Mouse (Mus musculus) kidney, adult 8-10 months (tissue): ENCODE measurements around the gene Trappc10.
A peak's percentile ranks its signal among the peaks of the same experiment; 100 is the strongest.

Experiments used
- DNase-seq, 2 experiments: peaks; one replicate each; pipeline ENCODE4 v3.0.0; 2022

Gene Trappc10

DNA sequence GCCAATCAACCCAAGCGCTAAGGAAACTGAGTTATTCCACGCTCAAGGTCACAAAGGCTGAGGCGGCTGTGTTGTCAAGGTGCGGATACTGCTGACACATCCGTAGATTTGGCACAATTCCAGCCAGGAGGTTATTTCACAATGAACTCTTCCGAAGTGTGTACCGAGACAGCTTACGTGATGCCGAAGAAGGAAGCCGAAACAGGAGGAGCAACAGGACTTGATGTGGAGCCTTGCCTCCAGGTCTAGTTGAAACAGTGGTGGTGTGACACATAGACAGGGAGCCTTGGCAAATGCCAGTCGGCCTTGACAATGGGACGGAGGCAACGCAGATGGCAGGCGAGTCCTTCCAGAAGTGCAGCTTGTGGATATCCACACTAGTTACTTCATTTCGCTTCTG is 86.4 kb downstream of the Trappc10 start:
- peak; percentile 44 to 62 for DNase-seq

DNA sequence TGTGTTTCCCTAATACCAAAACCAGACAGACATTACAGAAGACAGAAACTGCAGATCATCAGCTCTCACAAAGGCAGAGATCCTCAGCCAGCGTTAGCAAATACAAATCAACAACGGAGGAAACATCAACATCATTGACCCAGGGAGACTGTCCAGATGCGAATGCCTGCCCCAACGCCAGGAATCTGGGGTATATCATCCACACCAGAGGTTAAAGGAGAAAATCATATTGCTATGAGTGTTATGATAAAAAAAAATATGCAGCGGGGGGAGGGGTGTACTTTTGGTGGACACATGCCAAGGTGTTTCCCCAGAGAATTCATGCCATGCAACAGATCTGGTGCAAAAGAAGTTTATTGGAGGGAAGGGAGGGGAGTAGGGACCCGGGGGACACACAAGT is 87.5 kb downstream of the Trappc10 start:
- DNase-seq: no peak

DNA sequence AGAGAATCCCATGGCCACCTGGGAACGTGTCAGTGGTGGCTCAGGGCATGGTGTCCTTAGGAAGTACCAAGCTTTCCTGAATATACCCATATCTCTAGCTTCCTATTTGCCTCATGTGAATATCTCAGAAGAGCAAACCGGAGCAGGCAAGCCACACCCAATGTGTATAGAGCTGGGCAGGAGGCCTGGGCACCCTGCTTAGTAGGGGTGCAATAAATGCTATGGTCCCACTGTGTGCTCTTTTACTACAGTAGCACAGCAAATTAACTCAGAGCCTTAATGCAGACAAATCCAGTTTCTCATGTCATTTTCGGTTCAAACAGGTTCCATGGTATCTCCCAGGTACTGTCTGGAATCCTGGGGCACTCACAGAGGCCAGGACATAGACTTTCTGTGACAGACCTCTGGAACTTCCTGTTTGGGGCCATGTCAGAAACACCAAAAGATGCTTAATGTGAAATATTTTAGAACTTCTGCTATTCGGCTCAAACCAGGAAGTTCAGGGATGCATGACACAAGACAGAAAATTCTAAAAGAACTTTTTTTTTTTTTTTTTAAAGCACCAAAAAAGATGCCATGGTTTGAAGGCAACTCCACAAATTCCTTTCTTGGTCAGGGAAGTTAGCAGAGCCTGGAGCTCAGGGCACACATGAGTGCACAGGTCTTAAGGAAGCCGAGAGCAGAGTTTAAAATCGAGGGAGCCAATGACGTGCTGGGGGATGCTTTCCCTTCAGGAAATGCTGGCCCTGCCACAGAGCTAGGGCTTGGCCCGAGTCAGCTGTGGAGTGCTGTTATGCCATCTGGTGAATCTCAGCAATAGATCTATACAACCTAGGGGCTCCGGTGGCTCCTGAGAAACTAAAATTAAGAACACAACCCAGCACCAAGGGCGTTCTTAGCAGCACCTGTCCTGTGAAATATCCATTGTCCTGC is 95.3 kb downstream of the Trappc10 start:
- DNase-seq: no peak

DNA sequence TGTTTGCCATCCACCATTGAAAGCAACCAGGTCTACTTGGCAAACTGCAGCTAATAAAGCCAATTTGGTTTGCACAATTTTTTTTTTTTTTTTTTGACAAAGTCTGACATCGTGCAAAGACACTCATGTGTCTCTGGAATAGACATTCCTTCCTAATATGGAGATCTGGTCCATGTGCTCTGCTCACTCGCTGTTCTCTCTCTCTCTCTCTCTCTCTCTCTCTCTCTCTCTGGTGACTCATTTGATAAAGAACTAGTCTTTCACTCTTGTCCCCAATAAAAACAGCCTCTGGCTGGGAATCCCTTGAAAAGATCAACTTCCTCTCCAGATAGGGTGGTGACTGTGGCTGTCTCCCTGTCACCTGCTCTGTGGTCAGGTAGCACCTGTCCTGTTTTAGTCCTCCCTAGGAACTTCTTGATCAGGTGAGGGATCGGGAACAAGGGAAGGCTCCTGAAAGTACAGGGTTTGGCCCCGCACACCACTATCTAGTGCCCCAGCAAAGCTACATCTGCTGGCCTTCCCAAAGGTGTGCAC is 96.5 kb downstream of the Trappc10 start:
- DNase-seq: no peak

DNA sequence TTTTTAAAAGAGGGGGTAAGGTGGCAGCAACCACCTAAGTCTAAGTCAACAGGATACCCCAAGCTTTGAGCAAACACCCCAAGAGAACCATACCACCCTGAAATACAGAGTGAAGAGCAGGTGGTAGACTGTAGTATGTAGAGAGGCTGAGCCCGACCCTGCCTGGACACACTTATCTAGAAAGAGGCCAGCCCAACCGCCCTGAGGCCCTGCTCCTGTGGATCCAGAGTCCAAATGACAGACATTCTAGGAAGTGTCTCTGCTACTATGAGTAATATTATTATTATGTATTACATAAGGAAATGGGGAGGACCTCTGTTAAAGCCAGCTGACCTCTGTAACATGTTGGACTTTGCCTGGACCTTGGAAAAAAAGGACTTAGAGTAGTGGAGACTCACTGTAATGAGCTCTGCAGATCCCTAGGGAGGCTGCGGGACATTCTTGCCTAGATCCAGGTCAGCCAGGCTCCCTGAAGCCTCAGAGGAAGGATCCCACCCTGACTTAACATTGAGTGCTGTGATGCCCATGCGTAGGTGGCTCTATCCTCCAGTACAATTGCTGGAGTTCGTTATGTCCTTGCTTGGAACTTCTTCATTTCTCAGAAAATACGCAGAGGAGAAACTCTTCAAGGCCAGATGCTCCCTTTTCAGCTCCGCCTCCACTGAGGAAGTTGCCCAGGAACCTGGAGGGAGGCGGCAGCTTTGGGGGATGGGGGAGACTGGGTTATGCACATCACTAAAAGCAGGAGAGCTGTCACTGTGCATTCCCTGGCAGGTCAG is 100.5 kb downstream of the Trappc10 start:
- peak; percentile 50 to 77 for DNase-seq

DNA sequence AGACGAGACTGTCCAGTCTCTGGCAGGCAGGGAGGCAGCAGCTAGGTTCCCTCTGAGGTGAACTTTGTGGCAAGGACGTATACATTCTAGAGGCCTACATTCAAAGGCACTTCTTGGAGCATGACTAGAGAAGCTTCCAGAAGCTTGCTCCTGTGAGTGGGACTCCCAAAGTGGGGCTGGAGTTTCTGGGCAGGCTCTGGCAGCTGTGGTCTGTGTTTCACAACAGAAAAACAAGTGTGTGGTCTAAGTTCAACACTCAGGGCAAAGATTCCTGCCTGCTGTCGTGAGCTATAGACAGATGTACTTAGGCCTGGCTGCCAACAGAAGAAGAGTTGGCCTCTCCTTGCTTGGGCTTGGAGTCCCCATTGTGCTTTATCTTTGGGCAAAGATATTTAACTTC is 103.6 kb downstream of the Trappc10 start:
- no peak for DNase-seq

DNA sequence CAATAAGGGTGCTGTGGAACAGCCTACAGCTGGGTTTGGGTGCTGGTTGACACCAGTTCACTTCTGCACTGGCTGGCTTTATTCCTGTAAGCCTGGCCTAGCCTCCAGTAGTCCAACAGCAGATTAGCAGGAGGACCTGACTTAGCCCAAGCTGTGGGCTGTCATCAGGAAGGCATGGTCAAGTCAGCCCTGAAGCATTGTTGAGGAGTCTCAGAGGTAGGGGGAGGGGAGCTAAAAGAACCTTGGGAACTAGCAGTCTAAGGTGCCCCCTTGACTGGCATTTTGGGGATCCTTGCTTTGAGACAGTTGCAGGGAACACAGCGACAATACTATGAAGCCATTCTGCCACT is 104.2 kb downstream of the Trappc10 start:
- no peak for DNase-seq

DNA sequence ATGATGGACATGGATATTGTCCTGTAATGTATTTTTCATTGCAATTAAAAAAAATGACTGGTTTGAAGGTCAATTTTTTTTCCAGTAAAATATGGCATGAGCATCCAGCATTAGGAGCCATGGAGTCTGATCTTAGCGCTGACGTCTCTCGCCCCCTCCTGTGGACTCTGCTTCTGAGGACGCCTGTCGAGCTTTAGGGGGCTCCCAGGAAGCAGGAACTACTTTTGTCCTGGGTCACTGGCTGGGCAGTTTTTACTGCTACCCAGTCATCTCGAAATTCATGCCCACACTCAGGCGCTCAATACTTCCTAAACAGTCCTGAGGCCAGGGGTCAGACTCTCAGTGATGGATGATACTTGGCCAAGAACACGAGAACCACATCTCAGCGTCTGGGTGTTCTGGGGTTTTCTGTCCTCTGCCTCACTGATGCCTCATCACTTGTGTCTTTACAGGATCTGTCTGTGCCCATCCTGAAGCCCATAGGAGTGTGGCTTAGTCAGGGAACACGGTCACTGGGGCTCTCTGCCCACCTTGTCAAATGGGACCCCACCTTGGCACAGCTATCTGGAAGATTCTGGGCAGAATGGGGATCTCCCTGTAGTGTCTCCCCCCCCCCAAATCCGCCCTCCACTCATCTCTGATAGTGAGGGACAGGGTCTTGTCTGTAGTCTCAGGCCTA is 104.7 kb downstream of the Trappc10 start:
- no peak for DNase-seq

DNA sequence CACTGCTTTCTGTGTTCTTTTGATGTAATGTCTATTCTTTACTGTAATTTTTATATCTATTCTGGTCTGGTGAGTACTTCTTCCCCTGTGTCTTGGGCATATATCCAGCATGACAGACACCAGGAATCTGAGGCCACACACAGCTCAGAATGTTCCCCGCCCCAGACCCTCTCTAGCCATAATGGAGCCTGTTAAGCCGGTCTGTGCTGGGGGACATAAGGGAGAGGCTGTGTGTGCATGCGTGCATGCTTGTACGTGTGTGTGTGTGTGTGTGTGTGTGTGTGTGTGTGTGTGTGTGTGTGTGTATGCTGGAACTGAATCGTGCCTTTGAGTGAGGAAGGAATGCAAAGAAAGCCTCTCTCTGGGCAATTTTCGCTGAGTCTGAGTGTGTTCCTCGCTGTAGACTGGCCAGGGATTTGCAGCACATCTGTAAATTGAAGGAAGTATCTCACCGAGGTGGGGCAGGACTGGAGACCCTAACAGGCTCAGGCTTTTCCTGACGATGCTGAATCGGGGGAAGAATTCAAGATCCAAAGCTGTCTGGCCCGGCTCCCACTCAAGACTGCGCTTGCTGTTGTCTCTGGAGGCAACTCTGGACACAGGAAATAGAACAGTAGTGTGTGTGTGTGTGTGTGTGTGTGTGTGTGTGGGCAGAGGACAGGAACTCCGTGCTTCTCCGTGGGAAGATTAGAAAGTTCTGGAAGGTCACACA is 105.5 kb downstream of the Trappc10 start:
- DNase-seq: peak in 1 of 2 experiments; percentile 54

DNA sequence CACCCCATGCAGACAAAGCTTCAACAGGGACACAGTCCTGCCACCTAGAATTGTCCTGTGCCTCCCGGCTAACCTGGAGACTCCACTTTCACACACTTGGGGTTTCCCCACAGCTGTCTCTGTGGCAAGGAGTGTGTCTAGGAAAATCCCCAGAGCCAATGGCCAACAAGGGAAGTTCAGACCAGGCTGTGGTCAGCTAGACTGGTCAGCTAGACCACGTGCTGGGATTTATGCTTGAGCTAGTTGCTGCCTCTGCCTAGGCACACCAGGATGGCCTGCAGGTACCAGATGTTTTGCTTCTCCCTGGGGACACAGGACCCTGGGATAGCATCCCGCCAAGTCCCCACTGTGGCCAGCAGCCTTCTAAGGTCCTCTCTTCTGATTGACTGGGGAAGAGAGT is 107.2 kb downstream of the Trappc10 start:
- no peak for DNase-seq
